Mouse (Mus musculus): ENCODE data around the gene Mthfd1l.

GRCm38 (mm10) chr10:4120708-4121107, 147.8 kb downstream of the Mthfd1l start:
- TF ChIP-seq CTCF (IDR thresholded peaks at IDR 0.05; ENCODE audit: borderline replicate concordance, insufficient read depth, low read depth, low read length), result no peak
- no peak for TF ChIP-seq POLR2A (IDR thresholded peaks at IDR 0.05; ENCODE audit: borderline replicate concordance, insufficient read depth, low read length)
